Mouse (Mus musculus): ENCODE results near the gene Tmem216. TPM values are rescaled to one million over a fixed set of nuclear protein-coding genes. Genes with fewer than 3 reads are reported as not detected.

The Tmem216 gene
- polyA plus RNA-seq (2014; fragmentation: Illumina TruSeq; extraction: RNeasy Lipid Tissue Mini Kit (QIAGEN cat#74804); ENCODE audit: low read depth, low replicate concordance) = 8.5 TPM

GRCm38 (mm10) chr19:10555624-10556510 lies at the start of gene Tmem216:
Tmem216 (minus strand) TSS chr19:10556238.

GRCm38 (mm10) chr19:10605293-10605900 lies 49.4 kb upstream of the Tmem216 start, which contains the start of the genes Ddb1 and Tkfc:
Ddb1 (plus strand) TSS chr19:10605327.
Tkfc (minus strand) TSS chr19:10605654.

GRCm38 (mm10) chr19:10576690-10577561 lies 20.9 kb upstream of the Tmem216 start, which contains the start of the genes Cyb561a3 and Tmem138:
Cyb561a3 (plus strand) TSS chr19:10577172.
Tmem138 (minus strand) TSS chr19:10577362.

GRCm38 (mm10) chr19:10525910-10526309 lies 30.1 kb downstream of the Tmem216 start, which contains the start of gene Sdhaf2:
Sdhaf2 (minus strand) TSS chr19:10526142.

GRCm38 (mm10) chr19:10525106-10525901 lies 30.7 kb downstream of the Tmem216 start, which contains the start of gene Cpsf7:
Cpsf7 (plus strand) TSS chr19:10525266.

Other genes starting within 250 kb of the Tmem216 start
- gene Syt7, start 167.1 kb downstream of the Tmem216 start, polyA plus RNA-seq (2014; fragmentation: Illumina TruSeq; extraction: RNeasy Lipid Tissue Mini Kit (QIAGEN cat#74804); ENCODE audit: low read depth, low replicate concordance) = 3.8 TPM
- gene Lrrc10b, start 98.8 kb downstream of the Tmem216 start, polyA plus RNA-seq (2014; fragmentation: Illumina TruSeq; extraction: RNeasy Lipid Tissue Mini Kit (QIAGEN cat#74804); ENCODE audit: low read depth, low replicate concordance) = 1.8 TPM
- 26.0 TPM for gene Ppp1r32, start 73.3 kb downstream of the Tmem216 start, polyA plus RNA-seq (2014; fragmentation: Illumina TruSeq; extraction: RNeasy Lipid Tissue Mini Kit (QIAGEN cat#74804); ENCODE audit: low read depth, low replicate concordance)
- 42.4 TPM for gene Cpsf7, start 31.0 kb downstream of the Tmem216 start, polyA plus RNA-seq (2014; fragmentation: Illumina TruSeq; extraction: RNeasy Lipid Tissue Mini Kit (QIAGEN cat#74804); ENCODE audit: low read depth, low replicate concordance)
- 31.7 TPM for gene Sdhaf2, start 30.1 kb downstream of the Tmem216 start, polyA plus RNA-seq (2014; fragmentation: Illumina TruSeq; extraction: RNeasy Lipid Tissue Mini Kit (QIAGEN cat#74804); ENCODE audit: low read depth, low replicate concordance)
- 3.3 TPM for gene Cyb561a3, start 20.9 kb upstream of the Tmem216 start, polyA plus RNA-seq (2014; fragmentation: Illumina TruSeq; extraction: RNeasy Lipid Tissue Mini Kit (QIAGEN cat#74804); ENCODE audit: low read depth, low replicate concordance)
- 16.5 TPM for gene Tmem138, start 21.1 kb upstream of the Tmem216 start, polyA plus RNA-seq (2014; fragmentation: Illumina TruSeq; extraction: RNeasy Lipid Tissue Mini Kit (QIAGEN cat#74804); ENCODE audit: low read depth, low replicate concordance)
- gene Ddb1, start 49.1 kb upstream of the Tmem216 start, polyA plus RNA-seq (2014; fragmentation: Illumina TruSeq; extraction: RNeasy Lipid Tissue Mini Kit (QIAGEN cat#74804); ENCODE audit: low read depth, low replicate concordance) = 101 TPM
- gene Tkfc, start 49.4 kb upstream of the Tmem216 start, polyA plus RNA-seq (2014; fragmentation: Illumina TruSeq; extraction: RNeasy Lipid Tissue Mini Kit (QIAGEN cat#74804); ENCODE audit: low read depth, low replicate concordance) = 31.6 TPM
- 0.17 TPM for gene Vwce, start 78.0 kb upstream of the Tmem216 start, polyA plus RNA-seq (2014; fragmentation: Illumina TruSeq; extraction: RNeasy Lipid Tissue Mini Kit (QIAGEN cat#74804); ENCODE audit: low read depth, low replicate concordance)
- not detected for gene Pga5, start 121.8 kb upstream of the Tmem216 start, polyA plus RNA-seq (2014; fragmentation: Illumina TruSeq; extraction: RNeasy Lipid Tissue Mini Kit (QIAGEN cat#74804); ENCODE audit: low read depth, low replicate concordance)
- 3.4 TPM for gene Vps37c, start 132.5 kb upstream of the Tmem216 start, polyA plus RNA-seq (2014; fragmentation: Illumina TruSeq; extraction: RNeasy Lipid Tissue Mini Kit (QIAGEN cat#74804); ENCODE audit: low read depth, low replicate concordance)
- not detected for gene Cd5, start 182.8 kb upstream of the Tmem216 start, polyA plus RNA-seq (2014; fragmentation: Illumina TruSeq; extraction: RNeasy Lipid Tissue Mini Kit (QIAGEN cat#74804); ENCODE audit: low read depth, low replicate concordance)